Mouse (Mus musculus): Measurements from ENCODE around the gene Slc25a34. TPM values are rescaled to one million over a fixed set of nuclear protein-coding genes. Genes with fewer than 3 reads are reported as not detected.

The Slc25a34 gene
- polyA plus RNA-seq, 1 experiment from 2014 or later, result not detected

DNA sequence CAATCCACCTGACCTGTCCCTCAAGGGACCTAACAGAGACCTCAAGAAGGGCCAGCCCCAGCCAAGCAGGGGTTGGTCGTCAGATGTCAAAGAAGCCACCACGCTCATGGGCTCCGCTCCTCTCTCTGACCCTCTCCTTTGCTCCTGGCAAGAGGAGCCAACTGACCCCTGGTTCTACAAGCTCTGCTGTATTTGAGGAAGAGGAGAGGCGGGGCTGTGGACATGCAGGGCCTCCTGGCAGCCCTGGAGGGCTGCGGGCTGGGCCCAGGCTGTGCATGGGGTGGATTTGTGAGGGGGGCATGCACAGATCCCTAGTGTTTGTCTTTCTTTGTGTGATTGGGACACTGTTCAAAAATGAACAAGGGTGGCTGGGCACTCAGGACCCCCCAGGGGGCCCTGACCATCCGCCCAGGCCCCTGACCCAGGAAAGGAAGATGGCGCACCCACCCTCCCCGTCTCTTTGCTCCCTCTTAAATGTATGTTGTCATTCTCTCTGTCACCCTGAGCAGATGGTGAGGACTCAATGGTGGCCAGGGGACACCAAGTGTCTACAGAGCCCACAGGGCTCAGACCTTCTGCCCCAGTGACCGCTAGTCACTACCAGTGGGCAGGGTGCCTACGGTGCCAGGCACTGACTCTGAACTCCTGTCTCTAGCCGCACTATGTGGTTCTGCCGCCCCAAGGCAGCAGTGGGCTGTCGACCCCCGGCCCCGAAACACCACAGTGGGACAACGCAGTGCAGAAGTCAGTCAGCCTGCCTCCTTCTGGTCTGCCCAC lies 2.3 kb upstream of the Slc25a34 start:
- H3K36me3 ChIP-seq (ENCODE audit: control insufficient read depth, insufficient read depth, low read length), result peaks cover 16% of the 10 kb centered on the region
- ATAC-seq (ENCODE audit: insufficient number of reproducible peaks, low FRiP score, low TSS enrichment, low read depth), result no peak

DNA sequence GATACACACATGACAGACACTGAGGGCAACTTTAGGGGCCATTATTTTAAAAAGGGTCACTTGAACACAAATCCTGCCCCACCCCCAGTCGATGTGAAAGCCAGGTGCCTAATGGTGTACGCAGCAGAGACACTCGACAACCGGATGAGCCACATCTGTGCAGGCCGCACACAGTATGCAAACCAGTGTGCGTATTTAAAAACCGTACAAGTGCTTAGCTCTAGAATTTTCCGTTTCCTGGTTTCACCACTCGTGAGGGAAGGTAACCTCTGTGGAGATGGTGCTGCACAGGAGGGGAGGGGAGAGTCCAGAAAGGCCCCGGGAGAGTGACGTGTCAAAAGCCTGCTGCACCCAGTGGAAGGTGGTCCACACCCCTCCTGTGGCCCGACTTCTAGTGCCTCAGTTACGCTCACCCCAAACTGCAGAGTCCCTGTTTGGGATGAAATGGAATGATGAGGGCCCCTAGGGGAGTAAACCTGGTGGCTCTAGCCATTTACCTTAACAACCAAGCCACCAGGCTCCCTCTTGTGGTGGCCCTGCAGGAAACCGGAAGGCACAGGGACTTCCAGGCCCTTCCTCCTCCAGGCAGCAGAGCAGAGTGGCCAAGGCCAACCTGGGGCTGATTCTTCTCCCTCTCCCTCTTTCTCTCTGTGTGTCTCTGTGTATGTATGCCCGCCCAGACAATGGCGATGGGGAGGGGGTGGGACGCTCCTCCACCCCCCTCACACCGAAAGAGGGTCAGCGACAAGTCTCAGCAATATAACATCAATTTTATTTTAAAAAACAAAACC lies 1.6 kb upstream of the Slc25a34 start:
- H3K4me3 ChIP-seq (ENCODE audit: low read depth, low read length), result no peak overlapping the region
- no peaks in the 10 kb centered on the region for H3K9me3 ChIP-seq (ENCODE audit: control insufficient read depth, low read length)
- no peaks in the 10 kb centered on the region for H3K27me3 ChIP-seq (ENCODE audit: control insufficient read depth, insufficient read depth, low read length)
- peak; percentile 38 for DNase-seq (ENCODE audit: low spot score)
- ATAC-seq (ENCODE audit: insufficient number of reproducible peaks, low FRiP score, low TSS enrichment, low read depth), result no peak
- H3K36me3 ChIP-seq (ENCODE audit: control insufficient read depth, insufficient read depth, low read length), result peaks cover 12% of the 10 kb centered on the region
- no peak overlapping the region for H3K27ac ChIP-seq (replicated peaks; ENCODE audit: low read depth, low read length)
- H3K4me1 ChIP-seq (ENCODE audit: control insufficient read depth, insufficient read depth, low read length), result no peaks in the 10 kb centered on the region
- WGBS, result 79% methylated on average over 19 of the region's 19 CpGs
- no peak overlapping the region for H3K4me2 ChIP-seq (ENCODE audit: low read depth, severe bottlenecking)
- H3K9ac ChIP-seq (ENCODE audit: low read length), result no peak overlapping the region

More for the DNA sequence above, 2.3 kb upstream of the Slc25a34 start:
- no peak overlapping the region for H3K9ac ChIP-seq (ENCODE audit: low read length)
- no peaks in the 10 kb centered on the region for H3K9me3 ChIP-seq (ENCODE audit: control insufficient read depth, low read length)
- H3K4me2 ChIP-seq (ENCODE audit: low read depth, severe bottlenecking), result no peak overlapping the region
- H3K4me1 ChIP-seq (ENCODE audit: control insufficient read depth, insufficient read depth, low read length), result no peaks in the 10 kb centered on the region
- no peak overlapping the region for H3K4me3 ChIP-seq (ENCODE audit: low read depth, low read length)
- no peaks in the 10 kb centered on the region for H3K27me3 ChIP-seq (ENCODE audit: control insufficient read depth, insufficient read depth, low read length)
- WGBS, result 93% methylated on average over 16 of the region's 16 CpGs
- H3K27ac ChIP-seq (replicated peaks; ENCODE audit: low read depth, low read length), result no peak overlapping the region
- DNase-seq (ENCODE audit: low spot score), result no peak

DNA sequence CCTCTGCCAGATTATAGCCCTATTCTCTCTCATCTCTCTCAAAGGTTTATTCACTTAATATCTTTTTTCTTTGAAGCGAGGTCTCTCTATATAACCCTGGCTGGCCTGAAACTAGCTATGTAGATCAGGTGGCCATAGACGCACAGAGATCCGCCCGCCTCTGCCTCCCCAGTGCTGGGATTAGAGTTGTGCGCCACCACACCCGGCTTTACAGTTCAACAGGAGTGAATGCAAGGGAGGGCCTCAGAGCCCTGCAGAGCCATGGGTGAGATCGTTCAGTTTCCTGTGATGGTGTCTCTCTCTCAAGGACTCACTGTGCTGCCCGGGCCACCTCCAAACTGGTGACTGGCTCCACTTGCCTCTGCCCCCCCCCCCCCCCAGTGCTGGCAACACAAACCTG lies 513 bp upstream of the Slc25a34 start:
- H3K27me3 ChIP-seq (ENCODE audit: control insufficient read depth, insufficient read depth, low read length), result no peaks in the 10 kb centered on the region
- H3K4me2 ChIP-seq (ENCODE audit: low read depth, severe bottlenecking), result no peak overlapping the region
- no peak overlapping the region for H3K27ac ChIP-seq (replicated peaks; ENCODE audit: low read depth, low read length)
- DNase-seq (ENCODE audit: low spot score), result no peak
- no peaks in the 10 kb centered on the region for H3K9me3 ChIP-seq (ENCODE audit: control insufficient read depth, low read length)
- H3K4me1 ChIP-seq (ENCODE audit: control insufficient read depth, insufficient read depth, low read length), result no peaks in the 10 kb centered on the region
- H3K9ac ChIP-seq (ENCODE audit: low read length), result no peak overlapping the region
- peaks cover 9% of the 10 kb centered on the region for H3K36me3 ChIP-seq (ENCODE audit: control insufficient read depth, insufficient read depth, low read length)
- no peak for ATAC-seq (ENCODE audit: insufficient number of reproducible peaks, low FRiP score, low TSS enrichment, low read depth)
- WGBS, result 94% methylated on average over 8 of the region's 8 CpGs
- no peak overlapping the region for H3K4me3 ChIP-seq (ENCODE audit: low read depth, low read length)

DNA sequence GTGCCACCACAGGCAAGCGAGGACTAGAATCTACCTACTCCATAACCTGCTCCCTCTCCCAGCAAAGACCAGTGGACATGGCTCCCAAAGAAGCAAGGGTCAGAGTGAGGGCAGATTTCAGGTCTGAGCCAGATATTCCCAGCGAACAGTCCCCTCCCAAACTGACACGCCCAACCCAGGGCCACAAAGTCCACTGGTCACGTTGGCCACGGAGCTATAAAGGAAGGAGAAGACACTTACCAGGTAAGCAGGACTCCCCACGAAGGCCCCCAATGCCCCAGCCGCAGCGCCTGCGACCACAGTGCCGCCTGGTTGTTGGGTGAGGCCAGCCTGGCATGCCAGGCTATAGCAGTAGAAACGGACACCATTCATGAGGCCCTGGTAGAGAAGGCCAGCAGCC lies 584 bp downstream of the Slc25a34 start:
- no peak overlapping the region for H3K4me3 ChIP-seq (ENCODE audit: low read depth, low read length)
- WGBS, result 88% methylated on average over 11 of the region's 11 CpGs
- H3K4me2 ChIP-seq (ENCODE audit: low read depth, severe bottlenecking), result no peak overlapping the region
- peaks cover 6% of the 10 kb centered on the region; the same call in 1 of the 2 replicates for H3K36me3 ChIP-seq (ENCODE audit: control insufficient read depth, insufficient read depth, low read length)
- no peak overlapping the region for H3K9ac ChIP-seq (ENCODE audit: low read length)
- no peaks in the 10 kb centered on the region for H3K9me3 ChIP-seq (ENCODE audit: control insufficient read depth, low read length)
- peaks cover 2% of the 10 kb centered on the region; the same call in 1 of the 2 replicates for H3K4me1 ChIP-seq (ENCODE audit: control insufficient read depth, insufficient read depth, low read length)
- no peak overlapping the region for H3K27ac ChIP-seq (replicated peaks; ENCODE audit: low read depth, low read length)
- ATAC-seq (ENCODE audit: insufficient number of reproducible peaks, low FRiP score, low TSS enrichment, low read depth), result no peak
- H3K27me3 ChIP-seq (ENCODE audit: control insufficient read depth, insufficient read depth, low read length), result no peaks in the 10 kb centered on the region
- no peak for DNase-seq (ENCODE audit: low spot score)

DNA sequence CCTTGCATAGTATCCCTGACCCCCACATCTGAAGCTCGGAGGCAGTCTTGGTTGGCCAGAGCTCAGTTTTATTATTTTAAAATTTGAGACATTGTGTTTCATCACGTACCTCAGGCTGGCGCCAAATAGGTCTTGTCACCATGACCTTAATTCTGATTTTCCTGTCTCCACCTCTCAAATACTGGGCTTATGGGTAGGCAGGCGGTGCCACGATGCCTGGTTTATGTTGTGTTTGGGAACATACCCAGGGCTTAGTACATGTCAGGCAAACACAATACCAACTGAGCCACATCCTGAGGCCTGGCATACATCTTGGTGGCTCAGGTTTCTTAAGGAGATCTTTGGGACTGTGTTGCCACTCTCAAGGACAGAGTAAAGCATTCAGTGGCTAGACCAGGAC lies 1.0 kb downstream of the Slc25a34 start:
- peaks cover 6% of the 10 kb centered on the region; the same call in 1 of the 2 replicates for H3K4me1 ChIP-seq (ENCODE audit: control insufficient read depth, insufficient read depth, low read length)
- no peak overlapping the region for H3K4me2 ChIP-seq (ENCODE audit: low read depth, severe bottlenecking)
- ATAC-seq (ENCODE audit: insufficient number of reproducible peaks, low FRiP score, low TSS enrichment, low read depth) (no peak), DNase-seq (ENCODE audit: low spot score) (no peak)
- H3K4me3 ChIP-seq (ENCODE audit: low read depth, low read length), result no peak overlapping the region
- no peaks in the 10 kb centered on the region for H3K27me3 ChIP-seq (ENCODE audit: control insufficient read depth, insufficient read depth, low read length)
- H3K9ac ChIP-seq (ENCODE audit: low read length), result no peak overlapping the region
- H3K27ac ChIP-seq (replicated peaks; ENCODE audit: low read depth, low read length), result no peak overlapping the region
- 82% methylated on average over 5 of the region's 5 CpGs for WGBS
- H3K9me3 ChIP-seq (ENCODE audit: control insufficient read depth, low read length), result no peaks in the 10 kb centered on the region
- H3K36me3 ChIP-seq (ENCODE audit: control insufficient read depth, insufficient read depth, low read length), result peaks cover 6% of the 10 kb centered on the region; the same call in 1 of the 2 replicates

DNA sequence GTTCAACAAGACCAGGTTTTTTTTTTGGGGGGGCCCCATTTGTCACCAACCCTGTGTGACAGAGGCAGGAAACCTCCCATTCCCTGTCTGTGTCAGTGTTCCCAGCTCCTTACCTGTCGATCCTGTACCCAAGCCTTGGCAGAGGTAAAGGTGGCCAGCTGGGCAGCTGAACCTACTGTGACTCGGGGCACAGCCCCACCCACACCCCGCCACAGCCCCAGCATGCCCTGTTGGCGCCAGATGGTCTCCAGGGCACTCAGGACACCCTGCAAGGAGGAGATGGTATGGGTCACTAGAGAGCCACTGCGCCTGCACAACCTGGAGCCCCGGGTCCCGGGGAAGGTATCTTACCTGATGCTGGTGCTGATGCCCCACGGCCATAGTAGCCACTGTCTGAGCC lies 1.5 kb downstream of the Slc25a34 start:
- Histone ChIP-seq H3K36me3 (ENCODE audit: control insufficient read depth, insufficient read depth, low read length) (peaks cover 6% of the 10 kb centered on the region; the same call in 1 of the 2 replicates), H3K9ac (ENCODE audit: low read length) (no peak overlapping the region), H3K27ac (replicated peaks; ENCODE audit: low read depth, low read length) (no peak overlapping the region), H3K4me1 (ENCODE audit: control insufficient read depth, insufficient read depth, low read length) (peaks cover 9% of the 10 kb centered on the region; the same call in 1 of the 2 replicates), H3K4me2 (ENCODE audit: low read depth, severe bottlenecking) (no peak overlapping the region), H3K4me3 (ENCODE audit: low read depth, low read length) (no peak overlapping the region), H3K9me3 (ENCODE audit: control insufficient read depth, low read length) (no peaks in the 10 kb centered on the region), H3K27me3 (ENCODE audit: control insufficient read depth, insufficient read depth, low read length) (no peaks in the 10 kb centered on the region)
- ATAC-seq (ENCODE audit: insufficient number of reproducible peaks, low FRiP score, low TSS enrichment, low read depth), result no peak
- 84% methylated on average over 8 of the region's 8 CpGs for WGBS
- no peak for DNase-seq (ENCODE audit: low spot score)

DNA sequence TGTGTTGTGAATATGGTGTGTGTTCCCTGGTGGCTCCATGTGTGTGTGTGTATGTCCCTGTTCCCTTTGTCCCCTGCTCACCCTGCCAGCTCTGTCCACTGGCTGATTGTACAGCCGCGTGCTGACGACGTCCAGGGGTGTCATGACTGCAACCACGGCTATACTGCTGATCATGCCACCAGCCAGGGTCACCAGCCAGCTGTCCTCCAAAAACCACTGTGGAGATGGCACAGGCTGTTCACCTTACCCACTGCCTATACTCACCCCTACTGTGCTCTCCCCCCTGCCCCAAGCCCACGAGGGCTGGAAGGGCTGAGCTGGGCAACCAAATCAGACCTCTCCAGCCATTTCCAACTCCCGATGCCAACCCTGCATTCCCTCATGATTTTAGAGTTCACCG lies 2.3 kb downstream of the Slc25a34 start:
- peaks cover 4% of the 10 kb centered on the region; the same call in 1 of the 2 replicates for H3K36me3 ChIP-seq (ENCODE audit: control insufficient read depth, insufficient read depth, low read length)

DNA sequence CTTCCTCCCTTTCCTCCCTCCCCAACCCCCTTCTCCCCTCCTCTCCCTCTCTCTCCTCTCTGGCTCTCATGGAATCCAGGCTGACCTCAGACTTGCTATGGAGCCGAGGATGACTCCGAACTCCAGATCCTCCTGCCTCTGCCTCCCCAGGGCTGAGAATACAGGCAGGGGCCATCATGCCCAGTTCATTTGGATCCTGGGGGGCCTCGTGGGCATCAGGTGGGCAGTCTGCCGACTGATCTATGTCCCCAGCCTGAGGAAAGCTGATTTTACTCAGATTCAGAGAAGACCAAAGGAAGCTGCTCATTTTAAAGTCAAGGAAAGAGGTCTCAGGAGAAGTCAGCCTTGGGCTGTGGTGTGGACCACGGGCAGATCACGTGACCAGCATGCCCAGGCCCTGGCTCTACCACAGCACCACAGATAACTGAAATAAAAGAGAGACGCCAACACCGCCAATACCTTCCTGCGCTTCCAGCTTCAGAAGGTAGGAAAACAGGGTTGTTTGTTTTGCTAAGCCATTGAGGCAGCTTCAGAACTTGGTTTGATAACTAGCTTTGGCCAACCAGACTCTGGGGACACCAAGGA lies 4.2 kb downstream of the Slc25a34 start:
- Histone ChIP-seq H3K9ac (ENCODE audit: low read length) (no peak overlapping the region), H3K27ac (replicated peaks; ENCODE audit: low read depth, low read length) (no peak overlapping the region), H3K4me2 (ENCODE audit: low read depth, severe bottlenecking) (no peak overlapping the region; the same call in 1 of the 2 replicates), H3K4me3 (ENCODE audit: low read depth, low read length) (no peak overlapping the region), H3K9me3 (ENCODE audit: control insufficient read depth, low read length) (no peaks in the 10 kb centered on the region), H3K36me3 (ENCODE audit: control insufficient read depth, insufficient read depth, low read length) (no peaks in the 10 kb centered on the region; the same call in 1 of the 2 replicates), H3K4me1 (ENCODE audit: control insufficient read depth, insufficient read depth, low read length) (peaks cover 9% of the 10 kb centered on the region; the same call in 1 of the 2 replicates), H3K27me3 (ENCODE audit: control insufficient read depth, insufficient read depth, low read length) (no peaks in the 10 kb centered on the region)
- DNase-seq (ENCODE audit: low spot score), result no peak
- ATAC-seq (ENCODE audit: insufficient number of reproducible peaks, low FRiP score, low TSS enrichment, low read depth), result no peak
- WGBS, result 86% methylated on average over 9 of the region's 9 CpGs

More for the DNA sequence above, 2.3 kb downstream of the Slc25a34 start:
- Histone ChIP-seq H3K4me3 (ENCODE audit: low read depth, low read length) (no peak overlapping the region), H3K9me3 (ENCODE audit: control insufficient read depth, low read length) (no peaks in the 10 kb centered on the region), H3K4me2 (ENCODE audit: low read depth, severe bottlenecking) (no peak overlapping the region), H3K27me3 (ENCODE audit: control insufficient read depth, insufficient read depth, low read length) (no peaks in the 10 kb centered on the region), H3K4me1 (ENCODE audit: control insufficient read depth, insufficient read depth, low read length) (peaks cover 9% of the 10 kb centered on the region; the same call in 1 of the 2 replicates), H3K27ac (replicated peaks; ENCODE audit: low read depth, low read length) (no peak overlapping the region), H3K9ac (ENCODE audit: low read length) (no peak overlapping the region)
- DNase-seq (ENCODE audit: low spot score), result no peak
- no peak for ATAC-seq (ENCODE audit: insufficient number of reproducible peaks, low FRiP score, low TSS enrichment, low read depth)
- 85% methylated on average over 8 of the region's 8 CpGs for WGBS
